10 mouse cellular contexts compared by ENCODE assay signal in genomic region chr15:93265728-93266127, GRCm38 (mm10). TPM values are rescaled to one million over a fixed set of nuclear protein-coding genes. Genes with fewer than 3 reads are reported as not detected.
A peak's percentile ranks its signal among the peaks of the same experiment; 100 is the strongest.
DNase-seq lines count a peak whose midpoint lies in the region; ATAC-seq lines count a peak whose summit lies in the region.
"Had no signal": no experiment of that assay in that cellular context is flagged by ENCODE, and none has a peak within 500 bp of the region (broad histone marks: within the 10 kb centered on the region; RNA-seq: fewer than 3 reads in every experiment).

No protein-coding gene starts in this region.

- H3K36me3 ChIP-seq in kidney, embryonic 16.5 days (ENCODE audit: insufficient read depth, low read length): peaks cover 7% of the 10 kb centered on the region; the same call in 1 of the 2 replicates
- H3K36me3 ChIP-seq in hindbrain, embryonic 13.5 days: peaks cover 7% of the 10 kb centered on the region
- H3K36me3 ChIP-seq: heart, embryonic 15.5 days had no signal

- WGBS in kidney, embryonic 16.5 days: 33% methylated on average over 2 of the region's 2 CpGs
- WGBS in hindbrain, embryonic 13.5 days: 59% methylated on average over 2 of the region's 2 CpGs

- intact Hi-C loops in heart, postnatal 10 days (cut with DNase I): loop anchor here (1.0 to 2.0 kb wide), 3 partner anchors 173 to 947 kb away; no protein-coding TSS in a partner anchor

- H3K9ac ChIP-seq in kidney, embryonic 16.5 days (replicated peaks; ENCODE audit: low read length): no peak overlapping the region
- H3K9ac ChIP-seq in hindbrain, embryonic 13.5 days: no peak overlapping the region
- H3K9ac ChIP-seq: heart, embryonic 15.5 days had no signal

- ATAC-seq in kidney, embryonic 16.5 days (ENCODE audit: low FRiP score, low TSS enrichment): no peak
- ATAC-seq in hindbrain, embryonic 13.5 days (ENCODE audit: low FRiP score): no peak

- H3K4me3 ChIP-seq in kidney, embryonic 16.5 days (ENCODE audit: low read length): no peak overlapping the region
- no peak overlapping the region for H3K4me3 ChIP-seq in hindbrain, embryonic 13.5 days
- H3K4me3 ChIP-seq: heart, embryonic 15.5 days; megakaryocyte, embryonic 14.5 days had no signal

- H3K9me3 ChIP-seq in kidney, embryonic 16.5 days (ENCODE audit: low read length): no peaks in the 10 kb centered on the region
- H3K9me3 ChIP-seq in hindbrain, embryonic 13.5 days: no peaks in the 10 kb centered on the region
- H3K9me3 ChIP-seq: heart, embryonic 15.5 days; megakaryocyte, embryonic 14.5 days had no signal

- DNase-seq in kidney, adult 11 months: peak; percentile 55
- DNase-seq in ES-CJ7 (ENCODE audit: low read depth, low spot score): peak; percentile 31
- peak; percentile 81 for DNase-seq in adrenal gland, postnatal 14 days
- peak; percentile 73 to 86 for DNase-seq in heart, postnatal 10 days
- DNase-seq in left cerebral cortex, adult 18-20 months (ENCODE audit: low spot score in 2 of 2): peak; percentile 53 to 64
- DNase-seq in spleen, postnatal 4 days (ENCODE audit: low spot score in 2 of 2): peak; percentile 58 to 78

- H3K4me1 ChIP-seq in kidney, embryonic 16.5 days (ENCODE audit: insufficient read depth, low read length): 0 out of 2 replicates have a peak, but pooled peaks cover 11% of the 10 kb centered on the region
- H3K4me1 ChIP-seq in hindbrain, embryonic 13.5 days (replicated peaks): peaks cover 15% of the 10 kb centered on the region

- H3K27ac ChIP-seq in kidney, embryonic 16.5 days (ENCODE audit: low read length): no peak overlapping the region
- no peak overlapping the region for H3K27ac ChIP-seq in hindbrain, embryonic 13.5 days
- H3K27ac ChIP-seq: heart, embryonic 15.5 days had no signal

- H3K27me3 ChIP-seq in kidney, embryonic 16.5 days (ENCODE audit: insufficient read depth, low read length): no peaks in the 10 kb centered on the region
- H3K27me3 ChIP-seq in hindbrain, embryonic 13.5 days: no peaks in the 10 kb centered on the region
- H3K27me3 ChIP-seq: heart, embryonic 15.5 days; megakaryocyte, embryonic 14.5 days had no signal

- H3K4me2 ChIP-seq in kidney, embryonic 16.5 days (replicated peaks; ENCODE audit: low read depth, low read length): no peak overlapping the region
- no peak overlapping the region for H3K4me2 ChIP-seq in hindbrain, embryonic 13.5 days
- H3K4me2 ChIP-seq: heart, embryonic 15.5 days had no signal

RNA-seq across cellular contexts. Expression of gene Gxylt1, which starts 9.3 kb away (rescaled TPM):
- polyA plus RNA-seq in kidney, embryonic 16.5 days (2015; fragmentation: Nextera tagmentation; extraction: Ambion mirVana): 12.6 and 15.8 TPM in 2 replicates
- 33.7 and 36.4 TPM in 2 replicates for total RNA-seq in adrenal gland, postnatal 14 days (2021)
- 10 to 100 TPM; 13.7 to 15.0 TPM for total RNA-seq in heart, postnatal 10 days (2021)
- 10 to 100 TPM; 11.7 to 13.4 TPM for total RNA-seq in left cerebral cortex, adult 18-20 months (2021)
- polyA plus RNA-seq in hindbrain, embryonic 13.5 days (2015; fragmentation: Nextera tagmentation; extraction: Ambion mirVana): 7.8 and 8.7 TPM in 2 replicates

Comparison
In these comparisons a context has a peak if more than half of its experiments do, and no peak if none do; other contexts are left out.
1. DNase-seq: peak in every context shown above with its lines; median percentile 81 in adrenal gland, postnatal 14 days; 80 in heart, postnatal 10 days; 68 in spleen, postnatal 4 days; 58 in left cerebral cortex, adult 18-20 months; 55 in kidney, adult 11 months; 31 in ES-CJ7.